Mouse (Mus musculus) midbrain, embryonic 12.5 days (tissue): ENCODE data around the gene Apc2. TPM values are rescaled to one million over a fixed set of nuclear protein-coding genes. Genes with fewer than 3 reads are reported as not detected.

ENCODE experiments used
- ATAC-seq: fragments of 200-750 bp; cut with Nextera tagmentation; 2 replicates; pipeline ENCODE4 v1.8.0; 2017; ENCODE audit warnings: low read depth, moderate TSS enrichment, moderate library complexity; ENCODE audit not compliant: low FRiP score
- H3K27ac ChIP-seq: fragments of 300-500 bp; sonication (generic); replicated peaks from 2 replicates; pipeline ENCODE4 v1.5.1; 2016; ENCODE audit warnings: mild to moderate bottlenecking
- H3K27me3 ChIP-seq: fragments of 300-500 bp; sonication (generic); 2 replicates; pipeline ENCODE4 v1.6.1; 2016; ENCODE audit warnings: mild to moderate bottlenecking
- H3K36me3 ChIP-seq: fragments of 300-500 bp; sonication (generic); 2 replicates; pipeline ENCODE4 v1.6.1; 2016
- H3K4me1 ChIP-seq: fragments of 300-500 bp; sonication (generic); 2 replicates; pipeline ENCODE4 v1.6.1; 2016
- H3K4me2 ChIP-seq: fragments of 300-500 bp; sonication (generic); replicated peaks from 2 replicates; pipeline ENCODE4 v1.6.1; 2016; ENCODE audit warnings: mild to moderate bottlenecking, moderate library complexity
- H3K4me3 ChIP-seq: fragments of 300-500 bp; sonication (generic); 2 replicates; pipeline ENCODE4 v1.5.1; 2016; ENCODE audit warnings: mild to moderate bottlenecking
- H3K9ac ChIP-seq: fragments of 300-500 bp; sonication (generic); replicated peaks from 2 replicates; pipeline ENCODE4 v1.6.1; 2016; ENCODE audit warnings: mild to moderate bottlenecking, moderate library complexity
- H3K9me3 ChIP-seq: fragments of 300-500 bp; sonication (generic); 2 replicates; pipeline ENCODE4 v1.6.1; 2016; ENCODE audit warnings: mild to moderate bottlenecking
- WGBS: fragments of 180-500 bp; shearing (Covaris S2); methylation state at CpG from one replicate; pipeline ENCODE4 v1.1.7; 2016; 5-methylcytosine and 5-hydroxymethylcytosine counted together
- polyA plus RNA-seq: library from polyadenylated mRNA; unstranded; fragments of >200 nt; fragmentation: Nextera tagmentation; extraction: Ambion mirVana; gene quantifications from 2 replicates; pipeline ENCODE4 v1.2.1, GENCODE M21; 2016

Apc2 gene
- polyA plus RNA-seq, 1 experiment from 2014 or later: 181 TPM

- Histone ChIP-seq H3K27ac (no peak overlapping the region), H3K27me3 (peaks cover 44% of the 10 kb centered on the region), H3K9ac (no peak overlapping the region), H3K9me3 (no peaks in the 10 kb centered on the region), H3K4me1 (peaks cover 24% of the 10 kb centered on the region), H3K4me2 (peak overlapping the region; percentile 83), H3K36me3 (no peaks in the 10 kb centered on the region), H3K4me3 (no peak overlapping the region)
- ATAC-seq: no peak
- 79% methylated on average over 17 of the region's 17 CpGs for WGBS
These were observed 28.6 kb downstream of the Apc2 start for GRCm38 (mm10) chr10:80324120-80325037.

- no peak for ATAC-seq
- H3K4me2 ChIP-seq: no peak overlapping the region
- H3K4me3 ChIP-seq: no peak overlapping the region
- no peak overlapping the region for H3K27ac ChIP-seq
- no peaks in the 10 kb centered on the region for H3K9me3 ChIP-seq
- WGBS: 84% methylated on average over 21 of the region's 21 CpGs
- H3K27me3 ChIP-seq: peaks cover 47% of the 10 kb centered on the region
- no peak overlapping the region for H3K9ac ChIP-seq
- H3K36me3 ChIP-seq: no peaks in the 10 kb centered on the region
- H3K4me1 ChIP-seq: peaks cover 23% of the 10 kb centered on the region
These were observed 29.3 kb downstream of the Apc2 start for GRCm38 (mm10) chr10:80325045-80325444.

DNA sequence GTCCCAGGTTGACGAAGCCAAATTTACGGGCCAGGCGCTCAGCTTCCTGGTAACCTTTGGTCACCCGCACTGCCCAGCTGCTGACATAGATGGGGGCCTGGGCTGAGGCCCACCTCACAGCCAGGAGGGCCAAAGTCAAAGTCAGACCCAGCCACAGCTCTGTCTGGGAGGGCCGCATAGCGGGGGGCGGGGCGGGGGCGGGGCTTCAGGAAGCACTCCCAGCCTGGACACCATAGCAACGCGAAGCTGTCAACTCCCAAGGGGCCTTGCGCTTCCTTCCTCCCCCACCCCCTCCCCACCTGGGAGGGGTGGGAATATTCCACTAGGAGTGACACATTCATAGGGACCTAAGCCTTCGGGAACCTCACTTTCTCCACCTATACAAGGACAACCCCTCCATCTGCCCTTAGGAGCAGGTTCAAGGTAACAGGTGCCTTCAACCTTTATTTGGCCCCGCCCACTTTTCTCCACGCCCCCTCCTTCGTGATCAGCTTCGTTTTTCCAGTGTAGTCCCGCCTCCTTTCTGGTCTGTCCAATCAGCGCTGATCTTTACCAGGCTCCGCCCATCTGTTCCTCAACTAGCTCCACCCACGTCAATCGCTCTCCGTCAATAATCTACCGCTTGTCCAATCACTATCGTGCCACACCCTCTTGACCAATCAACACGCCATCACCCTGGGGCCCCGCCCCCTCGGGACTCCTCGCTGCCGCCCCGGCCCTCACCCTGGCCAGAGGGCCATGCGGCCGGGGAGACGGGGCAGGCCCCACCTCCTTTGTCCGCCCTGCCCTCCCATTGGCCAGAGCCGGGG is 33.7 kb downstream of the Apc2 start, which contains the start of the genes Pcsk4 and Reep6:
Gene Pcsk4, minus strand, starts transcription at position 226 of the 809 bp plus-strand sequence.
Gene Reep6, plus strand, starts transcription at position 681 of the 809 bp plus-strand sequence.
- Histone ChIP-seq H3K4me3 (peak within 1 kb of the TSS; percentile 49), H3K9me3 (no peaks in the 10 kb centered on the region), H3K27ac (0 out of 2 replicates have a peak within 1 kb of the TSS, but pooled peaks have one; percentile 46), H3K9ac (peak within 1 kb of the TSS; percentile 51), H3K36me3 (no peaks in the 10 kb centered on the region), H3K27me3 (peaks cover 49% of the 10 kb centered on the region), H3K4me1 (peaks cover 15% of the 10 kb centered on the region), H3K4me2 (peak within 1 kb of the TSS; percentile 88)
- peak; percentile 95 for ATAC-seq
- WGBS: 5% methylated on average over 36 of the region's 36 CpGs

DNA sequence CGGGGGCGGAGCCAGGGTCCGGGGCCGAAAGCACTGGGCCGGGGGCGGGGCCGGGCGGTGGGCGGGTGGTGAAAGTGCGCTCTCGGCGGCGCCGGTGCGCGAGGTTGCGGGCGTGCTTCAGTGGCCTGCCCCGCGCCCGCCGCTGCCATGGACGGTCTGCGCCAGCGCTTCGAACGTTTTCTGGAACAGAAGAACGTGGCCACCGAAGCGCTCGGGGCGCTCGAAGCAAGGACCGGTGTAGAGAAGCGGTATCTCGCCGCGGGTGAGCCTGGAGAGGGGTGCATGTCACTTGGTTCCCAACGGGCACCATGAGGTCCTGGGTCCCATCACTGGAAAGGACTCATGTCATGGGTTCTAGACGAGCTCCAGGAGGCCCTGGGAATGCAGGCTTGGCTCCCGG is 34.3 kb downstream of the Apc2 start:
- WGBS: 3% methylated on average over 41 of the region's 41 CpGs
- peak overlapping the region; percentile 49 for H3K4me3 ChIP-seq

DNA sequence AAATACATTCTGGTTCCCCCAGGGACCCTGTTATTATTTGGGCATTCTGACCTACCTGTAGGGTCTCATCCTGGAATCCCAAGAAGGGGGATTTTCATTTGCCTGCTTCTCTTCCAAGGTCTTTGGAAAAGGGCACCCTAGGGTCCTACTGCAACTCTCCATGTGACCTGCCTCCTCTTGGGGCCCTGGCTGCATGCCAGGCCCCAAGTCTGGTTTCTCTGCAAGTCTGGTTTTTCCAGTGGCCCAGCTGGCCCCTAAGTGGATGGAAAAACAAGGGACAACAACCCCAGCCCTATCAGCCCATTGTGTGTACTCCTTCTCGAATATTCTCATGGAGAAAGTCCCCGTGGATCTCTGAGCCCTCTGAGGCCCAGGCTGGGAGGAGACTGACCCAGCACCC is 35.1 kb downstream of the Apc2 start:
- H3K9ac ChIP-seq: no peak overlapping the region; the same call in 1 of the 2 replicates
- H3K27ac ChIP-seq: no peak overlapping the region

More for the DNA sequence above, 34.3 kb downstream of the Apc2 start:
- peak overlapping the region; percentile 51 for H3K9ac ChIP-seq
- 0 out of 2 replicates have a peak overlapping the region, but pooled peaks have one; percentile 46 for H3K27ac ChIP-seq
- no peaks in the 10 kb centered on the region for H3K36me3 ChIP-seq
- peaks cover 46% of the 10 kb centered on the region for H3K27me3 ChIP-seq
- H3K4me2 ChIP-seq: peak overlapping the region; percentile 88
- ATAC-seq: no peak
- peaks cover 15% of the 10 kb centered on the region for H3K4me1 ChIP-seq
- no peaks in the 10 kb centered on the region for H3K9me3 ChIP-seq

DNA sequence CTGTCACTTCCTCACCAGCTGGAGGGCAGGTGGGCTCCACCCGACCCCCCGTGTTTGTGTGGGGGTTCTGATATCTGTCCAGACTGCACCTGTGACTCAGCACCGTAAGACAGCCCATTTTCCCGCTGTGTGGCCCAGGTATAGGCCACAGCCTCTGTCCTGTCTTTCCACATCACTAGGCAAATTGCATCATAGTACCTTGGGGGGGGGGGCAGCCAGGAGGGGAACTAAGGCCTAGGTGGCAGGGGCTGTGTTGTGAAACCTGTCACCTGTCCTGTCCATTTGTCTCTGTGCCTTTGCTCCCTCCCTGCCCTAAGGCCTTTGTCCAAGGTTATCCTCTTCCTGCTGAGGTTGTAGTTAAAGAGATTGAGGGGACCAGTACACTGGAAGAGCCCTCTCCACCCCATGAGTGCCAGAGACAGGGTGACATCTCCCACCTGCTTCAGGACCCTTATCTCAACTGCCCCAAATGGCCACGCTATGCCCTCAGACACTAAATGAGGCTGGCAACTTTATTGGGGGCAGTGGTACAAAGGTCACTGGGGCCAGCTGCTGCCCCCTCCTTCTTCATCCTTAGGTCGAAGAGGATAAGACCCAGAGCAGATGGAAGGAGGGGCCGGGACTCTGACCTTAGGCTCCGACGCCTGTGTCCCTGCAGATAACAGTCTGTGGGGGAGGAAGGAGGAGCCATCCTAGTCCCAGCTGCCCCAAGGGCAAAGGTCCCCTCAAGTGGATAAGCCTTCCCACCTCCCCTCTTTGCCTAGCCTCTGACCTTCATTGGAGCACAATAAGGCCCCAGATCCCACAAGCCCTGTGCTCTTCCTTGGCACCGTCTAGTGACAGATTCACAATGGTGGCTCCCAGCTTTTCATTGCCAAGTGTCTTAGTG is 36.1 kb downstream of the Apc2 start:
- H3K4me1 ChIP-seq: peaks cover 15% of the 10 kb centered on the region
- WGBS: 68% methylated on average over 10 of the region's 10 CpGs

More for the DNA sequence above, 35.1 kb downstream of the Apc2 start:
- WGBS: 64% methylated on average over 2 of the region's 2 CpGs
- ATAC-seq: no peak
- peaks cover 41% of the 10 kb centered on the region for H3K27me3 ChIP-seq
- H3K9me3 ChIP-seq: no peaks in the 10 kb centered on the region
- peak overlapping the region; percentile 88; the same call in 1 of the 2 replicates for H3K4me2 ChIP-seq
- H3K36me3 ChIP-seq: no peaks in the 10 kb centered on the region
- H3K4me1 ChIP-seq: peaks cover 15% of the 10 kb centered on the region
- no peak overlapping the region for H3K4me3 ChIP-seq

GRCm38 (mm10) chr10:80332525-80332989 is 36.8 kb downstream of the Apc2 start:
- H3K27me3 ChIP-seq: peaks cover 39% of the 10 kb centered on the region
- no peak overlapping the region for H3K27ac ChIP-seq
- H3K9me3 ChIP-seq: no peaks in the 10 kb centered on the region
- H3K9ac ChIP-seq: no peak overlapping the region
- no peak overlapping the region for H3K4me3 ChIP-seq
- no peaks in the 10 kb centered on the region for H3K36me3 ChIP-seq
- H3K4me1 ChIP-seq: peaks cover 15% of the 10 kb centered on the region
- no peak for ATAC-seq
- no peak overlapping the region for H3K4me2 ChIP-seq
- WGBS: 82% methylated on average over 5 of the region's 5 CpGs

More for the DNA sequence above, 36.1 kb downstream of the Apc2 start:
- Histone ChIP-seq H3K36me3 (no peaks in the 10 kb centered on the region), H3K27ac (no peak overlapping the region), H3K9ac (no peak overlapping the region), H3K4me2 (no peak overlapping the region), H3K4me3 (no peak overlapping the region), H3K9me3 (no peaks in the 10 kb centered on the region), H3K27me3 (peaks cover 40% of the 10 kb centered on the region)
- no peak for ATAC-seq

DNA sequence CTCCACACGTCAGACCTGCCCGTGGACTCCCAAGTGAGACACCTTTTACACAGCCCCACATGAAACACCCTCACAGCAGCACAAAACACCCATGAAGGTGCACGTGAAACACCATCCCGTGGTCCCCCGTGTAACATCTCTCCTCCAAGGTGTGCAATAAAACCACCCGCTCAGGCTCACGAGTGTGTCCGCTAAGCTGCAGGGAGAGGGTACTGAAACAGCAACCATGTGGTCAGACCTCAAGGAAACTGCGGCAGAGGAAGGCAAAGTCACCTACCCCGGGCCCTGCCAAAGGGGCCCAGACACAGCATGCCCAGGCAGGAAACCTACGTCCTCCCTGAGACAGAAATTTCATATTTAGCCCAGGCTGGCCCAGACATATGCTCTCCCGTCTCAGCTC is 40.5 kb downstream of the Apc2 start:
- Histone ChIP-seq H3K4me2 (no peak overlapping the region), H3K9ac (no peak overlapping the region), H3K9me3 (no peaks in the 10 kb centered on the region), H3K27me3 (peaks cover 46% of the 10 kb centered on the region), H3K36me3 (no peaks in the 10 kb centered on the region), H3K4me1 (peaks cover 6% of the 10 kb centered on the region; the same call in 1 of the 2 replicates), H3K4me3 (no peak overlapping the region), H3K27ac (no peak overlapping the region)
- WGBS: 90% methylated on average over 12 of the region's 12 CpGs
- no peak for ATAC-seq

- Histone ChIP-seq H3K9ac (no peak overlapping the region), H3K4me3 (no peak overlapping the region), H3K4me1 (peaks cover 28% of the 10 kb centered on the region), H3K27me3 (peaks cover 70% of the 10 kb centered on the region), H3K4me2 (peak overlapping the region; percentile 21; the same call in 1 of the 2 replicates), H3K9me3 (no peaks in the 10 kb centered on the region), H3K27ac (no peak overlapping the region), H3K36me3 (no peaks in the 10 kb centered on the region)
- WGBS: 22% methylated on average over 19 of the region's 19 CpGs
- ATAC-seq: no peak
These were observed 44.4 kb downstream of the Apc2 start for GRCm38 (mm10) chr10:80339941-80340750.

DNA sequence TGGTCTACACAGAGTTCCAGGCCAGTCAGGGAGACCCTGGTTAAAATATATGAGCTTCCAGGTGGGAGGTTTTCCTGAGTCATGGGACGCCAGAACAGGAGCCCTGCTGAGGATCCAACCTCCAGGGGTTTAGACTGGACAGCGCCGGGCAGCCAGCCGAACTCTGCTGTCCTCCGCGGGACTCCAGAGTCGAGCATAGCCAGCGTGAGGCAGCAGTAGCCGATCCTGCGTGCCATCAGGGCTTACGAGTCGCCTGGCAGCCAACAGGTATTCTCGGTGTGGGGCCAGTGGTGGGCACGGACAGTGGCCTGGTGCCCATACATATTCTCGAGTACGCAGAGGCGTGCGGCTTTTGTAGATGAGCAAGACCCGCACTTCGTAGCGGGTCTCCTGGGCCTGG is 45.2 kb downstream of the Apc2 start:
- no peak for ATAC-seq
- peaks cover 30% of the 10 kb centered on the region for H3K4me1 ChIP-seq
- H3K9me3 ChIP-seq: no peaks in the 10 kb centered on the region
- WGBS: 7% methylated on average over 21 of the region's 21 CpGs
- H3K36me3 ChIP-seq: no peaks in the 10 kb centered on the region
- H3K9ac ChIP-seq: no peak overlapping the region
- no peak overlapping the region for H3K4me3 ChIP-seq
- H3K4me2 ChIP-seq: no peak overlapping the region
- H3K27me3 ChIP-seq: peaks cover 75% of the 10 kb centered on the region
- no peak overlapping the region for H3K27ac ChIP-seq
